Mouse (Mus musculus) midbrain, postnatal 0 days (tissue): ENCODE measurements around the gene Gm48552. TPM values are rescaled to one million over a fixed set of nuclear protein-coding genes. Genes with fewer than 3 reads are reported as not detected.

Experiments used
- ATAC-seq: fragments of 200-750 bp; cut with Nextera tagmentation; 2 replicates; pipeline ENCODE4 v1.8.0; 2017; ENCODE audit warnings: moderate number of reproducible peaks, mild to moderate bottlenecking, moderate TSS enrichment, moderate library complexity; ENCODE audit not compliant: low FRiP score
- DNase-seq: peaks from one replicate; pipeline ENCODE4 v3.0.0-alpha.2; 2015; ENCODE audit warnings: low spot score
- H3K27ac ChIP-seq: fragments of 300-500 bp; sonication (generic); 2 replicates; pipeline ENCODE4 v1.5.1; 2014; ENCODE audit warnings: low read depth, mild to moderate bottlenecking, low read length, mixed read lengths
- H3K27me3 ChIP-seq: fragments of 300-500 bp; sonication (generic); 2 replicates; pipeline ENCODE4 v1.6.1; 2014; ENCODE audit warnings: low read length, control low read depth, mixed read lengths; ENCODE audit not compliant: insufficient read depth
- H3K36me3 ChIP-seq: fragments of 300-500 bp; sonication (generic); 2 replicates; pipeline ENCODE4 v1.6.1; 2014; ENCODE audit warnings: low read length, control low read depth, mixed read lengths; ENCODE audit not compliant: insufficient read depth
- H3K4me1 ChIP-seq: fragments of 300-500 bp; sonication (generic); 2 replicates; pipeline ENCODE4 v1.6.1; 2014; ENCODE audit warnings: mild to moderate bottlenecking, control low read depth, antibody characterized with exemption, low read length, mixed read lengths; ENCODE audit not compliant: insufficient read depth
- H3K4me2 ChIP-seq: fragments of 300-500 bp; sonication (generic); 2 replicates; pipeline ENCODE4 v1.6.1; 2014; ENCODE audit warnings: low read depth, mild to moderate bottlenecking, low read length, mixed read lengths; ENCODE audit not compliant: poor library complexity, severe bottlenecking
- H3K4me3 ChIP-seq: fragments of 300-500 bp; sonication (generic); 2 replicates; pipeline ENCODE4 v1.5.1; 2014; ENCODE audit warnings: low read depth, mild to moderate bottlenecking, low read length, moderate library complexity
- H3K9ac ChIP-seq: fragments of 300-500 bp; sonication (generic); replicated peaks from 2 replicates; pipeline ENCODE4 v1.6.1; 2014; ENCODE audit warnings: mild to moderate bottlenecking, low read length, moderate library complexity, mixed read lengths; ENCODE audit not compliant: poor library complexity, severe bottlenecking
- H3K9me3 ChIP-seq: fragments of 300-500 bp; sonication (generic); 2 replicates; pipeline ENCODE4 v1.6.1; 2016; ENCODE audit warnings: low read length, control low read depth
- CTCF ChIP-seq: IDR thresholded peaks from 2 replicates; pipeline ENCODE4 v1.5.1; 2016; ENCODE audit warnings: antibody characterized with exemption, mild to moderate bottlenecking
- WGBS: fragments of 180-500 bp; shearing (Covaris S2); extraction: QIAGEN DNeasy Blood & Tissue Kit; methylation state at CpG from one replicate; pipeline ENCODE4 v1.1.7; 2014; 5-methylcytosine and 5-hydroxymethylcytosine counted together
- polyA plus RNA-seq: library from polyadenylated mRNA; unstranded; fragments of >200 nt; fragmentation: Nextera tagmentation; extraction: Ambion mirVana; gene quantifications from 2 replicates; pipeline ENCODE4 v1.2.1, GENCODE M21; 2015
- total RNA-seq: library from RNA; depleted of rRNA; stranded (reverse); fragments of >200 nt; gene quantifications from 2 replicates; pipeline ENCODE4 v1.2.3, GENCODE M21; 2014

Gm48552 gene
- total and polyA plus RNA-seq, 2 experiments from 2014 or later: 1.6 to 6.6 TPM

- H3K27ac ChIP-seq: no peak overlapping the region
- no peak for DNase-seq
- H3K36me3 ChIP-seq: 0 out of 2 replicates have a peak, but pooled peaks cover 12% of the 10 kb centered on the region
- H3K27me3 ChIP-seq: no peaks in the 10 kb centered on the region
- 75% methylated on average over 17 of the region's 17 CpGs for WGBS
- no peak for ATAC-seq
- H3K4me3 ChIP-seq: no peak overlapping the region
- TF ChIP-seq CTCF: no peak
- H3K9me3 ChIP-seq: no peaks in the 10 kb centered on the region
- no peak overlapping the region for H3K4me2 ChIP-seq
- H3K4me1 ChIP-seq: peaks cover 6% of the 10 kb centered on the region; the same call in 1 of the 2 replicates
- no peak overlapping the region for H3K9ac ChIP-seq
Observed at GRCm38 (mm10) chr10:81415549-81416310, 26.9 kb downstream of the Gm48552 start.

GRCm38 (mm10) chr10:81416581-81417226 lies 27.9 kb downstream of the Gm48552 start:
- peak; percentile 74 for ATAC-seq
- peak; percentile 92 for DNase-seq
- Histone ChIP-seq H3K36me3 (0 out of 2 replicates have a peak, but pooled peaks cover 12% of the 10 kb centered on the region), H3K9ac (0 out of 2 replicates have a peak overlapping the region, but pooled peaks have one; percentile 37), H3K4me1 (peaks cover 3% of the 10 kb centered on the region; the same call in 1 of the 2 replicates), H3K9me3 (no peaks in the 10 kb centered on the region), H3K4me2 (peak overlapping the region; percentile 42), H3K4me3 (peak overlapping the region; percentile 30), H3K27ac (0 out of 2 replicates have a peak overlapping the region, but pooled peaks have one; percentile 32), H3K27me3 (no peaks in the 10 kb centered on the region)
- peak; percentile 74 for TF ChIP-seq CTCF
- whole genome bisulfite sequencing: 6% methylated on average over 26 of the region's 26 CpGs

GRCm38 (mm10) chr10:81417227-81418215 lies 28.7 kb downstream of the Gm48552 start:
- peaks cover 3% of the 10 kb centered on the region; the same call in 1 of the 2 replicates for H3K4me1 ChIP-seq
- no peak for ATAC-seq
- peak overlapping the region; percentile 42 for H3K4me2 ChIP-seq
- 0 out of 2 replicates have a peak overlapping the region, but pooled peaks have one; percentile 3 for H3K27ac ChIP-seq
- no peaks in the 10 kb centered on the region for H3K27me3 ChIP-seq
- no peak for DNase-seq
- H3K36me3 ChIP-seq: 0 out of 2 replicates have a peak, but pooled peaks cover 12% of the 10 kb centered on the region
- H3K4me3 ChIP-seq: peak overlapping the region; percentile 30
- H3K9ac ChIP-seq: no peak overlapping the region
- WGBS: 52% methylated on average over 11 of the region's 12 CpGs
- no peak for TF ChIP-seq CTCF
- no peaks in the 10 kb centered on the region for H3K9me3 ChIP-seq

- Histone ChIP-seq H3K4me3 (no peak overlapping the region), H3K9me3 (no peaks in the 10 kb centered on the region), H3K4me2 (no peak overlapping the region), H3K27ac (no peak overlapping the region), H3K4me1 (peaks cover 3% of the 10 kb centered on the region; the same call in 1 of the 2 replicates), H3K27me3 (no peaks in the 10 kb centered on the region), H3K9ac (no peak overlapping the region), H3K36me3 (0 out of 2 replicates have a peak, but pooled peaks cover 12% of the 10 kb centered on the region)
- 51% methylated on average over 11 of the region's 11 CpGs for WGBS
- TF ChIP-seq CTCF: no peak
- ATAC-seq (no peak), DNase-seq (no peak)
Observed at GRCm38 (mm10) chr10:81418216-81419070, 29.6 kb downstream of the Gm48552 start.
